Mouse (Mus musculus) right cerebral cortex, adult 2 months (tissue): ENCODE measurements at regions not wholly inside any gene's neighbourhood (a gene's known extent, or its start where the extent isn't known, plus 50 kb on each side); places are given as distances from the start of the nearest gene placed in this dataset.

Source experiments
- DNase-seq, 2 experiments: peaks; one replicate each; pipeline ENCODE4 v3.0.0; 2021 to 2022; ENCODE audit warnings: low spot score in 2 of 2

GRCm38 (mm10) chr14:89405011-89405712 is 934.0 kb upstream of the Pcdh20 start:
- no peak for DNase-seq

- DNase-seq = no peak
These were observed 931.6 kb upstream of the Pcdh20 start for GRCm38 (mm10) chr14:89402568-89403339.

- no peak for DNase-seq
These were observed 886.0 kb upstream of the Pcdh20 start for GRCm38 (mm10) chr14:89357050-89357749.

- peak; percentile 13 to 16 for DNase-seq
These were observed 876.8 kb upstream of the Pcdh20 start for GRCm38 (mm10) chr14:89347972-89348371.

- no peak for DNase-seq
These were observed 853.9 kb upstream of the Pcdh20 start for GRCm38 (mm10) chr14:89325116-89325515.

- DNase-seq = no peak
These were observed 837.3 kb upstream of the Pcdh20 start for GRCm38 (mm10) chr14:89308506-89308905.
